Mouse (Mus musculus) stomach, embryonic 14.5 days (tissue): Measurements from ENCODE around the gene Unc5cl. TPM values are rescaled to one million over a fixed set of nuclear protein-coding genes. Genes with fewer than 3 reads are reported as not detected.

Experiments used
- ATAC-seq: fragments of 200-750 bp; cut with Nextera tagmentation; 2 replicates; pipeline ENCODE4 v1.8.0; 2017; ENCODE audit warnings: low read depth, moderate TSS enrichment; ENCODE audit not compliant: insufficient number of reproducible peaks, insufficient read depth, low FRiP score
- H3K27ac ChIP-seq: fragments of 300-500 bp; sonication (generic); 2 replicates; pipeline ENCODE4 v1.5.1; 2014; ENCODE audit warnings: mild to moderate bottlenecking, low read length, moderate library complexity, mixed read lengths
- H3K27me3 ChIP-seq: fragments of 300-500 bp; sonication (generic); 2 replicates; pipeline ENCODE4 v1.6.1; 2014; ENCODE audit warnings: low read length, control low read depth, mixed read lengths; ENCODE audit not compliant: control insufficient read depth, insufficient read depth
- H3K36me3 ChIP-seq: fragments of 300-500 bp; sonication (generic); 2 replicates; pipeline ENCODE4 v1.6.1; 2014; ENCODE audit warnings: mild to moderate bottlenecking, control low read depth, low read length, moderate library complexity, mixed read lengths; ENCODE audit not compliant: control insufficient read depth, insufficient read depth
- H3K4me1 ChIP-seq: fragments of 300-500 bp; sonication (generic); 2 replicates; pipeline ENCODE4 v1.6.1; 2014; ENCODE audit warnings: low read length, control low read depth, mixed read lengths; ENCODE audit not compliant: control insufficient read depth, insufficient read depth
- H3K4me2 ChIP-seq: fragments of 300-500 bp; sonication (generic); replicated peaks from 2 replicates; pipeline ENCODE4 v1.6.1; 2014; ENCODE audit warnings: low read depth, low read length, control low read depth
- H3K4me3 ChIP-seq: fragments of 300-500 bp; sonication (generic); 2 replicates; pipeline ENCODE4 v1.5.1; 2014; ENCODE audit warnings: low read depth, low read length, control low read depth
- H3K9ac ChIP-seq: fragments of 300-500 bp; sonication (generic); replicated peaks from 2 replicates; pipeline ENCODE4 v1.6.1; 2014; ENCODE audit warnings: low read depth, mild to moderate bottlenecking, control low read depth, low read length, moderate library complexity, mixed read lengths
- H3K9me3 ChIP-seq: fragments of 300-500 bp; sonication (generic); 2 replicates; pipeline ENCODE4 v1.6.1; 2016; ENCODE audit warnings: low read depth, low read length, control low read depth; ENCODE audit not compliant: control insufficient read depth
- WGBS: fragments of 180-500 bp; shearing (Covaris S2); extraction: QIAGEN DNeasy Blood & Tissue Kit; methylation state at CpG from one replicate; pipeline ENCODE4 v1.1.7; 2014; 5-methylcytosine and 5-hydroxymethylcytosine counted together
- polyA plus RNA-seq: library from polyadenylated mRNA; unstranded; fragments of >200 nt; fragmentation: Nextera tagmentation; extraction: Ambion mirVana; gene quantifications from 2 replicates; pipeline ENCODE4 v1.2.1, GENCODE M21; 2014

Gene Unc5cl
- polyA plus RNA-seq, 1 experiment from 2014 or later = 11.6 TPM

DNA sequence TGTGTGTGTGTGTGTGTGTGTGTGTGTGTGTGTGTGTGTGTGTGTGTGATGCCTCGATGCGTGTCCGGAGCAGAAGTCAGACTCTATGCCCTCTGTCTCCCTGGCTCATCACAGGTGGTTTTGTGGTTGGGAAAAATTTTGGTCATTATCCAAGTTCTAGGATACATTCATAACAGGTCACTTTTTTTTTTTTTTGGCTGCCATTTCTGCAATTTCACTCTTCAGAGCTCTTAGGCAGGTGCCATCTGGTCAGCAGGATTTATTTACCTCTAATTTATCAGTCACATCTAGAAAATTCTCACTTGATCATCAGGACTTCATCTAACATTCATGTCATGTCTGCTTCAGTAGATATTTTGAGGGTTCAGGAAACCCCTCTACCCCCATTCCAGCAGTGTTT is 65.7 kb downstream of the Unc5cl start:
- no peak overlapping the region for H3K9ac ChIP-seq
- H3K36me3 ChIP-seq = no peaks in the 10 kb centered on the region
- no peaks in the 10 kb centered on the region for H3K27me3 ChIP-seq
- no peaks in the 10 kb centered on the region for H3K4me1 ChIP-seq
- H3K4me3 ChIP-seq = no peak overlapping the region
- no peaks in the 10 kb centered on the region for H3K9me3 ChIP-seq
- ATAC-seq = no peak
- H3K27ac ChIP-seq = no peak overlapping the region
- 95% methylated on average over 3 of the region's 3 CpGs for WGBS
- no peak overlapping the region for H3K4me2 ChIP-seq

DNA sequence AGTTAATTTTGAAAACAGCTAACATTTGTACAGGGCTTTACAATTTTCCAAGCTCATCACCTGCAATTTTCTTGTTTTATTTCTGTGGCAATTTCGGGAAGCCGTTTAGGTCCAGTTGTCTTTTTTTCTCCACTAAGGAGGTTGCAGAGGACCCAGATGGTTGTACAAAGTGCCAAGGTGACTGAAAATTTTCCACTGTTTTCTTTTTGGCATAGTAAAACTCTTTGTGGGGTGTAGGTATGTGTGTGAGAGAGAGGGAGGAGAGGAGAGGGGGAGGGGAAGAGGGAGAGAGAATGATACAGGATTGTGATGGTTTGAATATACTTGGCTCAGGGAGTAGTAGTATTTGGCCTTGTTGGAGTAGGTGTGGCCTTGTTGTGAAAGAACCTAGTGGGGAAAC is 68.4 kb downstream of the Unc5cl start:
- Histone ChIP-seq H3K27me3 (no peaks in the 10 kb centered on the region), H3K36me3 (no peaks in the 10 kb centered on the region), H3K4me3 (no peak overlapping the region), H3K4me1 (no peaks in the 10 kb centered on the region), H3K9me3 (no peaks in the 10 kb centered on the region), H3K9ac (no peak overlapping the region), H3K27ac (no peak overlapping the region), H3K4me2 (no peak overlapping the region)
- WGBS = 86% methylated on average over 2 of the region's 2 CpGs
- no peak for ATAC-seq

DNA sequence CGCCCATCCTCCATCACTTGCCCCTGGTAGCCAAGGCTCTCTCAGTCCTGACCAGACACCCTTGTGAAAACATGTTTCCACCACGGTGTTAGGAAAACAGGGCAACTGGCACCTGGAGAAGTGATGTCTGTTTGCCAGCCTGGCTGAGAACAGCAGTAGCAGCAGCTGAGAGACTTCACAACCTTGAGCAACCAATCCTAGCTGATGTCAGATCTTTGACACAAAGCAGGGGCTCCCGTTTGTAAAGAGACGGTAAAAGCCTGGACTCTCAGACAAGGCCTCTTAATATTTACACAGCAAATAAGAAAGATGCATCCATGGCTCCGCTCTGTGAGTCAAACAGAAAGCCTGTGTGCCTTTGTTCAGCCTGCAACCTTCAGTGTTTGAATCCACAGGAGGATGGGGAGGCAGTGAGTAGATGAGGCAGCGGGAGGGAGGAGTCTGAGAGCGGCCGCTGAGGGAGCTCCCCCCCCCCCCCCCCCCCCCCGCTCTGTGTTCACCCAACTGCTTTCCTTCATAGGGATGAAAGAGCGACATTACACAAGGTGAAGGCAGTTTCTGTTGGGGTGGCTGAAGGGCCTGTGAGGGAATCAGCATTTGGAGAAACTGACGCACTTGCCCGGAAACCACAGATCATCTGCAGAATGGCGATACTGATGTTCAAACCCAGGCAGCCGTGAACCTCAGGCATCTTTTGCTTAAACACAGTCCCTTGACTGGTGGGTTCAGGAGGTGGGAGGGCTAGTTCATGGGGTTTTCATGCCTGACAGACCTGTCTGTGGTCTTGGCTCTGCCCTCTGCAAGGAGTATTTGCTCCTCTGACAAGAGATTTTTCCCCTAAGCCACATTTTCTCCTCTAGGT is 79.4 kb downstream of the Unc5cl start:
- 23% methylated on average over 13 of the region's 14 CpGs for WGBS
- ATAC-seq = peak; percentile 53
- no peak overlapping the region for H3K4me3 ChIP-seq
- H3K4me1 ChIP-seq = peaks cover 3% of the 10 kb centered on the region; the same call in 1 of the 2 replicates
- H3K9me3 ChIP-seq = no peaks in the 10 kb centered on the region
- H3K4me2 ChIP-seq = no peak overlapping the region
- no peaks in the 10 kb centered on the region for H3K27me3 ChIP-seq
- H3K9ac ChIP-seq = no peak overlapping the region
- no peak overlapping the region for H3K27ac ChIP-seq
- no peaks in the 10 kb centered on the region for H3K36me3 ChIP-seq

DNA sequence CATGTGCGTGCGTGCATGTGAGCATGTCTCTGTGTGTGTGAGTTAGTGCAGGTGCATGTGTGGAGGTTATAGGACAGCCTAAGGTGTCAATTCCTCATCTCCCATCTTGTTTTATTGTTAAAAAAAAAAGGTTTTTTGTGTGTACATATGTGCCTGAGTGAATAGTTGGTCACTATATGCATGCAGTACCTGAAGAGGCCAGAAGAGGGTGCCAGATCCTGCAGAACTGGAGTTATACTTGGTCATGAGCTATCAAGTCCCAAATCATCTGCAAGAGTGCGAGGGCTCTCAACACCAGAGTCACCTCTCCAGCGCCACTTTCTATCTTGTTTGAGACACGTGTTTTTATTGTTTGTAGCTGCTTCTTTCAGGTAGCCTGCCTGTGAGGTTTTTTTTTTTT is 83.6 kb downstream of the Unc5cl start:
- Histone ChIP-seq H3K36me3 (no peaks in the 10 kb centered on the region), H3K4me2 (no peak overlapping the region), H3K9me3 (no peaks in the 10 kb centered on the region), H3K27me3 (no peaks in the 10 kb centered on the region), H3K27ac (no peak overlapping the region), H3K9ac (no peak overlapping the region), H3K4me1 (peaks cover 7% of the 10 kb centered on the region; the same call in 1 of the 2 replicates), H3K4me3 (no peak overlapping the region)
- WGBS = 77% methylated on average over 5 of the region's 5 CpGs
- ATAC-seq = no peak

DNA sequence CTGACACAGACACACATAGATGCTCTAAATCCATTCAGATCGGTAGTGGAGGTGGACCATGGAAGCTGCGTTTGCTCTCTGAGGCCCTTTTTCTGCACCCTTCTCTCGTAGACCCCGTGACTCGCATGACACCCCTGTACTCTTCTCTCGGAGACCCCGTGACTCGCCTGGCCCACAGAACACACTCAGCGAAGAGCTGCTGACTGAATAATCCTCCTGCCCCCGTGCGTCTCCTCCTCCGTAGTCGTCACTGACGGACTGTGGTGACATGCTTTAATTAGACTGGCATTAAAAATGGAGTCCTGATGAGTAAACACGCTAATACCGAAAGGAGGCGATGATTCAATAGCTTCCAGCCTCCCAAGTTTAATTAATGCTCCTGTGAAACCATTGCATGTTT is 84.6 kb downstream of the Unc5cl start:
- ATAC-seq = no peak
- Histone ChIP-seq H3K27me3 (no peaks in the 10 kb centered on the region), H3K9ac (no peak overlapping the region), H3K36me3 (no peaks in the 10 kb centered on the region), H3K4me3 (no peak overlapping the region), H3K4me1 (0 out of 2 replicates have a peak, but pooled peaks cover 4% of the 10 kb centered on the region), H3K27ac (no peak overlapping the region), H3K9me3 (no peaks in the 10 kb centered on the region), H3K4me2 (no peak overlapping the region)
- WGBS = 91% methylated on average over 17 of the region's 17 CpGs

DNA sequence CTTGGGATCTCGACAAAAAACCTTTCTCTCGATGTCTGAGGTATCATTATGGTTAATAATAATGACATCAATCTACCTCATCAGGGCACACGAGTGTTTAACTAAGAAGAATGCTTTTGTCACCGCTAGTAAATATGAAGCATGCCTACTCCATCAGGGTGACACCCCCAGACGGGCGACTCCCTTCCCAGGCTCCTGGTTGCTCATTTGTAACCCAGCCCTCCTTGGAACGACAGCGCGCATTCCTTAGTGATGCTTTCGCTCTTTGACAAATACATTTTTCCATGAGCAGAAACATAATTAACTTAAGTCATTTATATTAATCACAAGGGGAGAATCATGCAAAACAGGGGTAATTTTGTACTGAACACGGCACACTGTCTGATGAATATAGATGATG is 88.0 kb downstream of the Unc5cl start:
- 37% methylated on average over 11 of the region's 11 CpGs for WGBS
- no peak overlapping the region for H3K27ac ChIP-seq
- H3K4me3 ChIP-seq = no peak overlapping the region
- H3K9ac ChIP-seq = no peak overlapping the region
- no peak overlapping the region for H3K4me2 ChIP-seq
- ATAC-seq = no peak
- H3K9me3 ChIP-seq = no peaks in the 10 kb centered on the region
- H3K27me3 ChIP-seq = no peaks in the 10 kb centered on the region
- H3K4me1 ChIP-seq = 0 out of 2 replicates have a peak, but pooled peaks cover 4% of the 10 kb centered on the region
- H3K36me3 ChIP-seq = no peaks in the 10 kb centered on the region

DNA sequence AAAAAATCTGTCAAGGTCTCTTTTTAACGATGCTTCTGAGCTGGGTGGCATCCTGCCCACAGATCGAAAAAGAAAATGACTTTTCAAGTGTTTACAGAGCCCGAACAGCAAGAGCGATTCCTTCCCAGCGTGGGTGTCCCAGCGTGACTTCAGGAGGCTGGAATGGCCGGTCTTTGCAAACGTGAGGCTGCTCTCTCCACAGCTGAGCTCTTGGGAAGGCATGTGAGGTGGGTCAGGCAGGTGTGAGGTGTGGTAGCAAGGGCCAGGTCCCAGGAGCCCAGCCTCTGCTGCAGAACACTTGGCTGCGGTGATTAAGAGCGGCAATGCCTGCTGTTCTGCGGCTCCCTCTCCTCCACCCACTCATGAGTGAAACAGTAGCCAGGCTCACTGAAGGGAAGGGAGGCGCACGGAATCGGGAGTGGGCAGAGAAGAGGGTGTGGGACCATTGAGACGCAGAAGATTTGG is 88.6 kb downstream of the Unc5cl start:
- Histone ChIP-seq H3K4me3 (no peak overlapping the region), H3K36me3 (no peaks in the 10 kb centered on the region), H3K9ac (no peak overlapping the region), H3K9me3 (no peaks in the 10 kb centered on the region), H3K4me2 (no peak overlapping the region), H3K4me1 (0 out of 2 replicates have a peak, but pooled peaks cover 4% of the 10 kb centered on the region), H3K27ac (no peak overlapping the region), H3K27me3 (no peaks in the 10 kb centered on the region)
- 40% methylated on average over 15 of the region's 15 CpGs for WGBS
- no peak for ATAC-seq

DNA sequence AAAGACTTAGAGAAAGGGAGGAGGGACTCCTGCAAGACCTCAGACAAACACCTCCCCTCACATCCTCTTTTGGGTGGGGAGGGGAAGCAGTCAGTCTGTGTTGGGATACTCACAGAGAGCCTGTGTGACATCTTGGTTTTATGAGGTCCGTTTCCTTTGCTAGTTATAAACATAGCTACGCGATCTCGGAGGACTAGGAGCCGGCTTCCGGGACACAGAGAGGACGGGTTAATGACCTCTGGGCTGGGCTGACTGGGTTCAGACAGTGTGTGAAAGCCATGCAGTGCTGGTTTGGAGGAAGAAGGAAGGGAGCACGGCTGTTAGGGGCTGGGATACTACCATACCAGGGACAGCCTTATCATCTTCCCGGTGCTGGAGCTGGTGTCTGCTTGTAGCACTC is 90.0 kb downstream of the Unc5cl start:
- 0 out of 2 replicates have a peak, but pooled peaks cover 4% of the 10 kb centered on the region for H3K4me1 ChIP-seq
- H3K36me3 ChIP-seq = no peaks in the 10 kb centered on the region
- no peak overlapping the region for H3K27ac ChIP-seq
- H3K27me3 ChIP-seq = no peaks in the 10 kb centered on the region
- H3K9ac ChIP-seq = no peak overlapping the region
- H3K4me3 ChIP-seq = no peak overlapping the region
- H3K9me3 ChIP-seq = 0 out of 2 replicates have a peak, but pooled peaks cover under 1% of the 10 kb centered on the region
- ATAC-seq = no peak
- no peak overlapping the region for H3K4me2 ChIP-seq
- 27% methylated on average over 9 of the region's 9 CpGs for WGBS
